Mouse (Mus musculus): Measurements from ENCODE around the gene Mrpl39. TPM values are rescaled to one million over a fixed set of nuclear protein-coding genes. Genes with fewer than 3 reads are reported as not detected.

The Mrpl39 gene
- polyA plus RNA-seq, 1 experiment from 2014 or later, result 50.3 TPM

DNA sequence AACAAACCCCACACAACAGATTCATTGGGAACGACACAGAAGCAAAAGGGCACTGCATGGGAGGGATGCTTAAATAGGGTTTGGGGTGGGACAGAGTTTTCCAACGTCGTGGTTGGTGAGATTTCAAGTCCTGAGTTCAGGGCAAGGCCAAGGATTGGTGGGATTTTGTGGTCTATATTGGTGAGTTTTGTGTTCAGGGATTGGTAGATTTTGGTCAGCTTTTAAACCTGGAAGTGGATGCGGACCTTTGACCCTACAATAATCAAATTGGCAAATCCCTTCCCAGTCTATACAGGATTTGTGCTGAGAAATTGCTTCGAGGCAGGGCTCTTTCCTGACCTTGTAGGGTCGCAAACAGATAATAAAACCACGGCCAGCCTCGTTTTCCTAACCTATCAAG, 32.4 kb upstream of the Mrpl39 start:
- no peak overlapping the region for H3K9ac ChIP-seq (ENCODE audit: low read depth, low read length)
- H3K36me3 ChIP-seq (ENCODE audit: control insufficient read depth, insufficient read depth, low read length), result no peaks in the 10 kb centered on the region
- H3K27ac ChIP-seq (ENCODE audit: low read depth, low read length), result no peak overlapping the region
- no peak overlapping the region for H3K4me2 ChIP-seq
- H3K4me1 ChIP-seq (replicated peaks; ENCODE audit: control insufficient read depth, insufficient read depth, low read length), result no peaks in the 10 kb centered on the region
- H3K27me3 ChIP-seq (replicated peaks; ENCODE audit: control insufficient read depth, insufficient read depth, low read length), result peaks cover under 1% of the 10 kb centered on the region; the same call in 1 of the 2 replicates
- no peak overlapping the region for H3K4me3 ChIP-seq (ENCODE audit: low read depth, low read length)
- 74% methylated on average over 8 of the region's 8 CpGs for WGBS
- H3K9me3 ChIP-seq (ENCODE audit: control insufficient read depth, low read length), result no peaks in the 10 kb centered on the region
- no peak for ATAC-seq (replicated peaks; ENCODE audit: low FRiP score)
- DNase-seq (ENCODE audit: low spot score), result no peak

DNA sequence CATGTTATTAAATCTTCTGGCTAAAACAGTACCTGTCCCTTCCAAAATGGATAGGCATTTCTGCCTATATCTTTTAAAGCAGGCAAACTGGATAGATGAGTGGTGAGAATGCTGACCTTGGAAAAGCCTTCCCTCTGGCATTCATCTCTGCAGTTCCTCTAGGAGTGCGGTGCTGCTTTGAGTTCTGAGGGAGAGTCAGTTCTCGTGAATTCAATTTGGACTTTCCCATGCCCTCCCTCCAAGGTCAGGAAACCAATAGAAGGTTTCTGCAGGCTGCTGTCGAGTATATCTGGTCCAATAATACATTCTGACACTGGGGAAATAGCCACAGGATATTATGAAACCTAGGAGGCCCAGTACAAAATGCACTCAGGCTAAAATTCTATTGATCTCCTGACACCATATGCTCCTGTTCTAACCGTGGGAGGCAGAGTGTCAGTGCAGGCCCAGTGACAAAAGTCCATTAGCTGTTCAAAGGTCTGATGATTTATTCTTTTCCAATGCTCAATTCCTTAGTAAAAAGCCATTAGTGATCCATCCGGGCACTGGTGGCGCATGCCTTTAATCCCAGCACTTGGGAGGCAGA, 10.3 kb upstream of the Mrpl39 start:
- no peak overlapping the region for H3K9ac ChIP-seq (ENCODE audit: low read depth, low read length)
- no peaks in the 10 kb centered on the region for H3K4me1 ChIP-seq (replicated peaks; ENCODE audit: control insufficient read depth, insufficient read depth, low read length)
- H3K27me3 ChIP-seq (replicated peaks; ENCODE audit: control insufficient read depth, insufficient read depth, low read length), result no peaks in the 10 kb centered on the region
- H3K4me2 ChIP-seq, result no peak overlapping the region
- H3K4me3 ChIP-seq (ENCODE audit: low read depth, low read length), result no peak overlapping the region
- no peaks in the 10 kb centered on the region for H3K9me3 ChIP-seq (ENCODE audit: control insufficient read depth, low read length)
- WGBS, result 69% methylated on average over 6 of the region's 6 CpGs
- no peak overlapping the region for H3K27ac ChIP-seq (ENCODE audit: low read depth, low read length)
- H3K36me3 ChIP-seq (ENCODE audit: control insufficient read depth, insufficient read depth, low read length), result no peaks in the 10 kb centered on the region
- DNase-seq (ENCODE audit: low spot score), result no peak
- no peak for ATAC-seq (replicated peaks; ENCODE audit: low FRiP score)

DNA sequence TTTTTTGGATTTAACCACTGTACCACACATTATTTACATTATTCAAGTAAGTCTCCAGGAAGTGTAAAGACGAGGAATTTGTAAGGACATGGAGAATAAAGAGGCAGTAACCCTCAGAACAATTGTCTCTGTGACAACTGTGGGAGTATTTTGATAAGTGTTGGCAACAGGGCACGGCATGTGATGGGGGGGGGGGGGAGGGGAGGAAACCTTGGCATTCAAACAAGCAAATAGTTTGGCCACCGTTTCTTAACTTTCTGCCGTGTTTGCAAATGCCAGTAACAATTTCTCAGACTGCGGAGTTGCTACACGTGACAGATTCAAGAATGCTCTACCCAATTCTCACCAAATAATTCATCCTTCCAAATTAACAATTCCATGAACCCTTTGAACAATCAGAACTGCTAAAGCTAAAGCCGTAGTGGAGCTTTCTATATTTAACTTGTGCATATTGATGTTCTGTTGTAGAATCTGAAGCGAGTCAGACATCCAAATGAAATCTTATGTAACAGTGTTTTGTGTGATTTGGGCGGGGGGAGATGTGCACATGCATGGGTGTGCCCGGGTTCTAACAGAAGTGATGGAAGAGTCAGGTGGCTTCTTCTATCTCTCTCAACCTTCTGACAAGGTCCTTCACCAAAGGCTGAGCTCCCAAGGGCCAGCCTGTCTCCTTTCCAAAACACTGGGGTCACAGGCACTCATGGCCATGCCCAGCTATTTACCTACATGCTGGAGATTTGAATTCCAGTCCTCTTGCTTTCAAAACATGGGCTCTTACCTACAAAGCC, 9.4 kb upstream of the Mrpl39 start:
- Histone ChIP-seq H3K4me2 (no peak overlapping the region), H3K27ac (ENCODE audit: low read depth, low read length) (no peak overlapping the region), H3K9ac (ENCODE audit: low read depth, low read length) (no peak overlapping the region), H3K4me3 (ENCODE audit: low read depth, low read length) (no peak overlapping the region), H3K9me3 (ENCODE audit: control insufficient read depth, low read length) (no peaks in the 10 kb centered on the region), H3K4me1 (replicated peaks; ENCODE audit: control insufficient read depth, insufficient read depth, low read length) (no peaks in the 10 kb centered on the region), H3K27me3 (replicated peaks; ENCODE audit: control insufficient read depth, insufficient read depth, low read length) (no peaks in the 10 kb centered on the region), H3K36me3 (ENCODE audit: control insufficient read depth, insufficient read depth, low read length) (no peaks in the 10 kb centered on the region)
- ATAC-seq (replicated peaks; ENCODE audit: low FRiP score) (no peak), DNase-seq (ENCODE audit: low spot score) (no peak)
- 74% methylated on average over 10 of the region's 10 CpGs for WGBS

DNA sequence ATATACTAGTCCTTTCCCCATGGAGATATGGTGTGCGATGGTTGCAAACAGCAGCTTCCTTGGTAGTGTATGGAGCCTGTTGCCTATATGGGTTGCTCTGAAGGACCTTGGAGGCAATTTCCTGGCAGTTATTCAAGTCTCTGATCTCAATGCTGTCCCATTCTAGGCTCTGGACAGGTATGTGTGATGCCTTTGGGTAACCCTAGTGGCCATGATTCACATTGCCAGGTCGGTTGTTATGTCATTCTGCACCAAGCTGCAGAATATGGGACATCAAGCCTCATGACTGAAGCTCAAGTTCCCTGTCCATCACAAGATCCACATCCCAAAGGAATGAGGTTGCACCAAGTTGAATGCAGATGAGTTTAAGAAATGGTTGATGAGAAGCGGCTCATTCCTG, 1.8 kb upstream of the Mrpl39 start:
- no peak overlapping the region for H3K27ac ChIP-seq (ENCODE audit: low read depth, low read length)
- no peak overlapping the region for H3K4me3 ChIP-seq (ENCODE audit: low read depth, low read length)
- no peaks in the 10 kb centered on the region for H3K36me3 ChIP-seq (ENCODE audit: control insufficient read depth, insufficient read depth, low read length)
- no peaks in the 10 kb centered on the region for H3K27me3 ChIP-seq (replicated peaks; ENCODE audit: control insufficient read depth, insufficient read depth, low read length)
- H3K4me2 ChIP-seq, result no peak overlapping the region
- WGBS, result 77% methylated on average over 3 of the region's 3 CpGs
- ATAC-seq (replicated peaks; ENCODE audit: low FRiP score), result no peak
- H3K4me1 ChIP-seq (replicated peaks; ENCODE audit: control insufficient read depth, insufficient read depth, low read length), result peaks cover 3% of the 10 kb centered on the region; the same call in 1 of the 2 replicates
- H3K9ac ChIP-seq (ENCODE audit: low read depth, low read length), result no peak overlapping the region
- no peak for DNase-seq (ENCODE audit: low spot score)
- H3K9me3 ChIP-seq (ENCODE audit: control insufficient read depth, low read length), result no peaks in the 10 kb centered on the region

DNA sequence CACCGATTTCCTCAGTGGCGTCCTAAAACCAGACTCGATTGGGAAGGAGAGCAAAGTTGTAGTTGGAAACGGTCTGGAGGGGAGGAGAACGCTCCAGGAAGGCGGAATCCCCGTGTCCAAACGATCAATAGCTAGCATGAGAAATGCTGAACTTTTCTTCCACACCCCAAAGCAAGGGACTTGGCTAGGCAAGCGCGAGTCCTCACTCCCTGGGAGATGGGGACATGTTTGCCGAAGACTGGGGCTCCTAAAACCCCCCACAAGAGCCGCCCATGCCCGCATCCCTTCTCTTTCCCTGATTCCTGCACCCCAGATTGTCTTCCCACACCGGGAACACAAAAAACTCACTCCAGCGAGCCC, 756 bp downstream of the Mrpl39 start:
- Histone ChIP-seq H3K4me3 (ENCODE audit: low read depth, low read length) (peak overlapping the region; percentile 75), H3K27ac (ENCODE audit: low read depth, low read length) (no peak overlapping the region), H3K9me3 (ENCODE audit: control insufficient read depth, low read length) (no peaks in the 10 kb centered on the region), H3K4me2 (peak overlapping the region; percentile 78), H3K4me1 (replicated peaks; ENCODE audit: control insufficient read depth, insufficient read depth, low read length) (peaks cover 3% of the 10 kb centered on the region; the same call in 1 of the 2 replicates), H3K9ac (ENCODE audit: low read depth, low read length) (peak overlapping the region; percentile 73), H3K36me3 (ENCODE audit: control insufficient read depth, insufficient read depth, low read length) (peaks cover 3% of the 10 kb centered on the region; the same call in 1 of the 2 replicates), H3K27me3 (replicated peaks; ENCODE audit: control insufficient read depth, insufficient read depth, low read length) (no peaks in the 10 kb centered on the region)
- DNase-seq (ENCODE audit: low spot score), result no peak
- WGBS, result under 1% methylated on average over 15 of the region's 15 CpGs
- ATAC-seq (replicated peaks; ENCODE audit: low FRiP score), result peak; percentile 37

DNA sequence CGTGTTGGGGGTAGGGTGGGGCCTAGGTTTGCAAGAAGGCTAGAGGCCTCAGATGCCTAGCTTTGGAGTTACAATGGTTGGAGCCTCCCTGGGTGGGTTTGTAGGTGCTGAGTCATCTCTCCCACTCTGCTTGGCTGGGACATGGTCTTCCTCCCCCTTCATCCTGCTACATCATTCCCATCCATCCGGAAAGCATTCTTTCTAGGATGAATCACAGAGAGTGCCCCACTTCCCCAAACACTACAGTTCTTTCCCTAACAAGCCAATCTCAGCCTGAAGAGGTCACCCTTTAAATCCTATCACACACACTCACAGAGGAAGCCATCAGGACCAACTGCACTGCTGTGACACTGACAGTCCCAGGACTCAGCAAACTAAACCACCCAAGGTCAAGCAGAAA, 14.9 kb downstream of the Mrpl39 start:
- no peak for DNase-seq (ENCODE audit: low spot score)
- no peaks in the 10 kb centered on the region for H3K9me3 ChIP-seq (ENCODE audit: control insufficient read depth, low read length)
- H3K4me3 ChIP-seq (ENCODE audit: low read depth, low read length), result no peak overlapping the region
- H3K4me1 ChIP-seq (replicated peaks; ENCODE audit: control insufficient read depth, insufficient read depth, low read length), result no peaks in the 10 kb centered on the region
- H3K4me2 ChIP-seq, result no peak overlapping the region
- no peak overlapping the region for H3K27ac ChIP-seq (ENCODE audit: low read depth, low read length)
- WGBS, result 91% methylated on average over 2 of the region's 2 CpGs
- H3K36me3 ChIP-seq (ENCODE audit: control insufficient read depth, insufficient read depth, low read length), result peaks cover 29% of the 10 kb centered on the region
- H3K27me3 ChIP-seq (replicated peaks; ENCODE audit: control insufficient read depth, insufficient read depth, low read length), result no peaks in the 10 kb centered on the region
- H3K9ac ChIP-seq (ENCODE audit: low read depth, low read length), result no peak overlapping the region
- no peak; the same call in 1 of the 2 replicates for ATAC-seq (replicated peaks; ENCODE audit: low FRiP score)

DNA sequence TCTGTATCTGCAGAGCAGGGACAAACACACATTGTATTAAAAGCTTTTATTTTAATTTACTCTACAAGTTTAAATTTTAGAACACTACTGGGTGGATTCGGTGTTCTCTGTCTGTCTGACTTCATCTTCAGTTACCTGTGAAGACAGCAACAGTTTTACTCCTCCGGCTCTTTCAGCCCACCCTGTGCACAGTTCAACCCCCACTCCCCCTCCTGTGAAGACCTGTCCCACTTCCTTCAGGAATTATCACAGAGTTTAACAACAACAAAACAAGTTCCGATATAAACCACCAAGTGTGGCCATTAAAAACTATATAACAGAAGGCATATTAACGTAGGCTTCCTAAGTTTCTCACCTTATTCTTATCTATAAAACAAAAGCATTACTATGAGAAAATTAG, 17.3 kb downstream of the Mrpl39 start:
- H3K4me2 ChIP-seq, result no peak overlapping the region
- no peak for DNase-seq (ENCODE audit: low spot score)
- no peak overlapping the region for H3K27ac ChIP-seq (ENCODE audit: low read depth, low read length)
- 93% methylated on average over 4 of the region's 4 CpGs for WGBS
- no peak overlapping the region for H3K4me3 ChIP-seq (ENCODE audit: low read depth, low read length)
- H3K9ac ChIP-seq (ENCODE audit: low read depth, low read length), result no peak overlapping the region
- H3K4me1 ChIP-seq (replicated peaks; ENCODE audit: control insufficient read depth, insufficient read depth, low read length), result no peaks in the 10 kb centered on the region
- no peaks in the 10 kb centered on the region for H3K27me3 ChIP-seq (replicated peaks; ENCODE audit: control insufficient read depth, insufficient read depth, low read length)
- H3K36me3 ChIP-seq (ENCODE audit: control insufficient read depth, insufficient read depth, low read length), result peaks cover 15% of the 10 kb centered on the region
- no peak for ATAC-seq (replicated peaks; ENCODE audit: low FRiP score)
- no peaks in the 10 kb centered on the region for H3K9me3 ChIP-seq (ENCODE audit: control insufficient read depth, low read length)

DNA sequence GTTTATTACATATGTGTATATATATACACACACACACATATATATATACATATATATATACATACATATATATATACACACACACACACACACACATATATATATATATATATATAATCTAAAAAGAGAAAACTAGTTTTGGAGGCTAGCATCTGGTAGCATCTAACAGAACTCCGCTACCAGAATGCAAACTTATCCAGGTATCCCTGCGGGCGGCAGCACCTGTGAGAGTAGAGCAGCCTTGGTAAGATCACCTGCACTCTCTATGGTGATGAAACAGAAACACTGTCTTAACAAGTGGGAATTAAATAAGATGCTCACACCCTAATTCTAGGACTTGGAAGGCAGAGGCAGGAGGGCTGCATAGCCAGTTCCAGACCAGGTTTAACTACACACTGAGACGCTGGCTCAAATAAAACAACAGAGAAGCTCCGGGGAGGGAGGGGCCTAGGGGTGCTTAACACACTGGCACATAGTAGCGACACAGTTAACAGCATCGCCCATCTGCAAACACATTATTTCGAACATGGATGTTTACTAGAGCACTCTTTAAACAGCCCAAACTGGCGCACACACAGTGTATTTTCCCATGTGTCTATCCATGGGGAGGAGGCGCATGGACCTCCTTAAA, 17.8 kb downstream of the Mrpl39 start:
- no peaks in the 10 kb centered on the region for H3K9me3 ChIP-seq (ENCODE audit: control insufficient read depth, low read length)
- ATAC-seq (replicated peaks; ENCODE audit: low FRiP score), result no peak
- no peak overlapping the region for H3K4me2 ChIP-seq
- H3K4me1 ChIP-seq (replicated peaks; ENCODE audit: control insufficient read depth, insufficient read depth, low read length), result no peaks in the 10 kb centered on the region
- H3K27ac ChIP-seq (ENCODE audit: low read depth, low read length), result no peak overlapping the region
- no peak overlapping the region for H3K9ac ChIP-seq (ENCODE audit: low read depth, low read length)
- DNase-seq (ENCODE audit: low spot score), result no peak
- H3K27me3 ChIP-seq (replicated peaks; ENCODE audit: control insufficient read depth, insufficient read depth, low read length), result no peaks in the 10 kb centered on the region
- H3K36me3 ChIP-seq (ENCODE audit: control insufficient read depth, insufficient read depth, low read length), result peaks cover 10% of the 10 kb centered on the region
- H3K4me3 ChIP-seq (ENCODE audit: low read depth, low read length), result no peak overlapping the region
- 94% methylated on average over 10 of the region's 10 CpGs for WGBS
